Mouse (Mus musculus): ENCODE data around the gene Swi5. TPM values are rescaled to one million over a fixed set of nuclear protein-coding genes. Genes with fewer than 3 reads are reported as not detected.

Gene Swi5
- total and polyA plus RNA-seq, 3 experiments = 371 to 480 TPM; not detected in 1

GRCm38 (mm10) chr2:32287334-32287840 lies 488 bp downstream of the Swi5 start, which contains the start of gene Golga2:
Golga2 (plus strand) TSS chr2:32287384.
- Histone ChIP-seq H3K27ac (ENCODE audit: control insufficient read depth, low read depth, low read length) (peak within 1 kb of the TSS; percentile 77), H3K4me3 (ENCODE audit: control insufficient read depth in 1 of 2, insufficient read depth in 1 of 2, low read depth in 2 of 2, low read length in 2 of 2) (peak within 1 kb of the TSS; percentile 95 to 96), H3K79me2 (ENCODE audit: control insufficient read depth, insufficient read depth, low read length, poor library complexity) (peaks cover 36% of the 10 kb centered on the region), H3K4me1 (ENCODE audit: control insufficient read depth in 1 of 2, insufficient read depth in 2 of 2, low read length in 2 of 2) (peaks cover 3 to 12% of the 10 kb centered on the region in 2 experiments), H3K27me3 (ENCODE audit: control insufficient read depth in 1 of 2, insufficient read depth in 2 of 2, low read length in 2 of 2) (no peaks in the 10 kb centered on the region), H3K36me3 (ENCODE audit: control insufficient read depth in 1 of 2, insufficient read depth in 2 of 2, low read length in 2 of 2) (peaks cover 3 to 19% of the 10 kb centered on the region in 2 experiments), H3K9ac (ENCODE audit: control insufficient read depth, low read depth, low read length, poor library complexity, severe bottlenecking) (peak within 1 kb of the TSS; percentile 94), H3K9me3 (replicated peaks; ENCODE audit: insufficient read depth, low read length) (no peaks in the 10 kb centered on the region)
- TF ChIP-seq MXI1 (IDR thresholded peaks at IDR 0.05; ENCODE audit: low read depth, low read length) = no peak
- TF ChIP-seq MAFK (IDR thresholded peaks at IDR 0.05; ENCODE audit: borderline replicate concordance, low read depth, low read length) = no peak
- TF ChIP-seq GATA1 (IDR thresholded peaks at IDR 0.05; ENCODE audit: low read depth, low read length) = no peak
- TF ChIP-seq ZMIZ1 (IDR thresholded peaks at IDR 0.05; ENCODE audit: low read depth, low read length) = no peak
- TF ChIP-seq TCF12 (IDR thresholded peaks at IDR 0.05; ENCODE audit: low read depth, low read length) = no peak
- no peak for TF ChIP-seq POLR2A (IDR thresholded peaks at IDR 0.05; ENCODE audit: control insufficient read depth in 1 of 2, insufficient read depth in 1 of 2, low read depth in 1 of 2, low read length in 2 of 2, poor library complexity in 1 of 2)
- TF ChIP-seq GABPA (IDR thresholded peaks at IDR 0.05; ENCODE audit: low read depth, low read length) = no peak
- TF ChIP-seq MYB (IDR thresholded peaks at IDR 0.05; ENCODE audit: low read depth, low read length) = no peak
- no peak for TF ChIP-seq ETS1 (IDR thresholded peaks at IDR 0.05; ENCODE audit: low read depth, low read length)
- TF ChIP-seq HCFC1 (IDR thresholded peaks at IDR 0.05; ENCODE audit: low read depth, low read length) = no peak
- no peak for TF ChIP-seq UBTF (IDR thresholded peaks at IDR 0.05; ENCODE audit: borderline replicate concordance, insufficient read depth, low read depth, low read length)
- no peak for TF ChIP-seq MEF2A (IDR thresholded peaks at IDR 0.05; ENCODE audit: extremely low read depth, insufficient replicate concordance, low read depth, low read length, poor library complexity, severe bottlenecking)
- TF ChIP-seq TAL1 (IDR thresholded peaks at IDR 0.05; ENCODE audit: low read length) = no peak
- no peak for TF ChIP-seq TBP (IDR thresholded peaks at IDR 0.05; ENCODE audit: low read depth, low read length)
- TF ChIP-seq RCOR1 (IDR thresholded peaks at IDR 0.05; ENCODE audit: low read depth, low read length) = no peak
- no peak for TF ChIP-seq ZC3H11A (IDR thresholded peaks at IDR 0.05; ENCODE audit: low read depth, low read length)
- TF ChIP-seq POLR2AphosphoS5 (IDR thresholded peaks at IDR 0.05; ENCODE audit: borderline replicate concordance, low read depth, low read length) = no peak
- TF ChIP-seq BHLHE40 (IDR thresholded peaks at IDR 0.05; ENCODE audit: borderline replicate concordance, low read depth, low read length) = no peak
- no peak for DNase-seq (ENCODE audit: low read depth, low spot score)

- Histone ChIP-seq H3K36me3 (ENCODE audit: control insufficient read depth in 1 of 2, insufficient read depth in 2 of 2, low read length in 2 of 2) (peaks cover 11 to 13% of the 10 kb centered on the region in 2 experiments), H3K4me1 (ENCODE audit: control insufficient read depth in 1 of 2, insufficient read depth in 2 of 2, low read length in 2 of 2) (peaks cover 3 to 6% of the 10 kb centered on the region in 2 experiments; a peak in 3 of 4 replicates), H3K9ac (ENCODE audit: control insufficient read depth, low read depth, low read length, poor library complexity, severe bottlenecking) (no peak overlapping the region), H3K79me2 (ENCODE audit: control insufficient read depth, insufficient read depth, low read length, poor library complexity) (peaks cover 25% of the 10 kb centered on the region), H3K27me3 (ENCODE audit: control insufficient read depth in 1 of 2, insufficient read depth in 2 of 2, low read length in 2 of 2) (no peaks in the 10 kb centered on the region), H3K4me3 (ENCODE audit: control insufficient read depth in 1 of 2, insufficient read depth in 1 of 2, low read depth in 2 of 2, low read length in 2 of 2) (no peak overlapping the region), H3K27ac (ENCODE audit: control insufficient read depth, low read depth, low read length) (no peak overlapping the region), H3K9me3 (replicated peaks; ENCODE audit: insufficient read depth, low read length) (no peaks in the 10 kb centered on the region)
- no peak for DNase-seq (ENCODE audit: low read depth, low spot score)
- TF ChIP-seq ETS1 (IDR thresholded peaks at IDR 0.05; ENCODE audit: low read depth, low read length) (no peak), UBTF (IDR thresholded peaks at IDR 0.05; ENCODE audit: borderline replicate concordance, insufficient read depth, low read depth, low read length) (no peak), RAD21 (IDR thresholded peaks at IDR 0.05; ENCODE audit: low read depth, low read length) (no peak), ZMIZ1 (IDR thresholded peaks at IDR 0.05; ENCODE audit: low read depth, low read length) (no peak), GABPA (IDR thresholded peaks at IDR 0.05; ENCODE audit: low read depth, low read length) (no peak), MAZ (IDR thresholded peaks at IDR 0.05; ENCODE audit: low read depth, low read length) (no peak)
These were observed 3.9 kb downstream of the Swi5 start for GRCm38 (mm10) chr2:32283986-32284385.
